Mouse (Mus musculus): Measurements from ENCODE around the gene G530012D18Rik. TPM values are rescaled to one million over a fixed set of nuclear protein-coding genes. Genes with fewer than 3 reads are reported as not detected.
"Not testable (repeated sequence)": the region's sequence is repeated elsewhere in the genome, so short reads cannot be mapped to it uniquely, and the experiment has no call there.

G530012D18Rik gene
- not detected in 2 replicates for polyA plus RNA-seq (2015; fragmentation: Nextera tagmentation; extraction: Ambion mirVana)

DNA sequence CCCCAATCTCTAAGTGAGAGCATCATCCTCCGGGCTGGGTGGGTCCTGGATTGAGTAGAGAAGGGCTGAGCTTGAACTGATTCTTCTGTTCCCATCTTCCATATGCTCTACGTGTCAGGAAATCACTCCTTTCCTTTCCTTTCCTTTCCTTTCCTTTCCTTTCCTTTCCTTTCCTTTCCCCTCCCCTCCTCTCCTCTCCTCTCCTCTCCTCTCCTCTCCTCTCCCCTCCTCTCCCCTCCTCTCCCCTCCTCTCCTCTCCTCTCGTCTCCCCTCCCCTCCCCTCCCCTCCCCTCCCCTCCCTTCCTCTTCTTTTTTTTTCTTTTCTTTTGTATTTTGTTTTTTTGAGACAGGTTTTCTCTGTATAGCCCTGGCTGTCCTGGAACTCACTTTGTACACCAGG lies at the start of gene G530012D18Rik:
G530012D18Rik (plus strand) TSS at position 301 of the 400 bp plus-strand sequence.
- ATAC-seq (ENCODE audit: extremely low read depth, insufficient number of reproducible peaks, low FRiP score, low TSS enrichment); H3K4me3 ChIP-seq; H3K4me1 ChIP-seq; H3K27me3 ChIP-seq (replicated peaks); H3K9me3 ChIP-seq; H3K9ac ChIP-seq; H3K4me2 ChIP-seq; H3K36me3 ChIP-seq; H3K27ac ChIP-seq (replicated peaks): not testable (repeated sequence)
- 62% methylated on average over 2 of the region's 3 CpGs for WGBS

GRCm38 (mm10) chr1:85526401-85526800 lies 49.1 kb upstream of the G530012D18Rik start:
- H3K36me3 ChIP-seq; H3K27ac ChIP-seq (replicated peaks): not testable (repeated sequence)
- WGBS: 41% methylated on average over 3 of the region's 3 CpGs

DNA sequence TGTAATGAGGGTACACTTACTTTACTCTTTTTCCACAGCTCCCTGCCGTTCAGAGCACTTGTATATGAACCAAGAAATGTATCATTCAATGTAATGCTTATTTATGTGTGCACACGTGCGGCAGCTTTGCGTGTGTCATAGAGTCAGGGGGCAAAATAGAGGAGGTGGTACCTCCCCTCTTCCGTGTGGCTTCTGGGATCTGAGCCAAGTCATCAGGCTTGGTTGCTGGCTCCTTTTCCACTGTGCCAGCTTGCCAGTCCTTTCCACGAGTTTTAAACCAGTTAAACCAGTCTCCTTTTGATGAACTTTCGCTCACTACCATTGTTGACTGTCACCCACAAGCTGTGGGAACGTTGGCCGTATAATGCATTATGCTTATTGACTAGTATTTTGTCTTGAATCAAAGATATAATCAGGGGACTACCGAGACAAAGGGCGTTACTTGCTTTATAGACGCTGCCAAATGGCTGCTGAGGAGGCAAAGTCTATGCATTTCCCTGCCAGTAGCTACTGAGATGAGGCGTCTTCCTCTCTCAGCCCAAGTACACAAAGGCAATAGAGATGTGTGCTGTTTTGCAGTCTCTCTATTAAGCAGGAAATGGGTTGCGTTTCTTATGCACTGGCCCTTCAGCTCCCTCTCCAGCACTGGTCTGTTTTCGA lies 46.9 kb upstream of the G530012D18Rik start:
- not testable (repeated sequence) for H3K4me3 ChIP-seq; H3K9me3 ChIP-seq; H3K27me3 ChIP-seq (replicated peaks); H3K4me1 ChIP-seq; H3K36me3 ChIP-seq; ATAC-seq (ENCODE audit: extremely low read depth, insufficient number of reproducible peaks, low FRiP score, low TSS enrichment); H3K9ac ChIP-seq; H3K4me2 ChIP-seq; H3K27ac ChIP-seq (replicated peaks)
- 71% methylated on average over 13 of the region's 15 CpGs for WGBS

More at GRCm38 (mm10) chr1:85526401-85526800, 49.1 kb upstream of the G530012D18Rik start:
- H3K4me2 ChIP-seq; H3K4me1 ChIP-seq; H3K4me3 ChIP-seq; ATAC-seq (ENCODE audit: extremely low read depth, insufficient number of reproducible peaks, low FRiP score, low TSS enrichment); H3K9ac ChIP-seq; H3K9me3 ChIP-seq; H3K27me3 ChIP-seq (replicated peaks): not testable (repeated sequence)

GRCm38 (mm10) chr1:85543818-85544217 lies 31.7 kb upstream of the G530012D18Rik start:
- H3K9ac ChIP-seq; H3K4me2 ChIP-seq; ATAC-seq (ENCODE audit: extremely low read depth, insufficient number of reproducible peaks, low FRiP score, low TSS enrichment); H3K4me1 ChIP-seq; H3K4me3 ChIP-seq; H3K27ac ChIP-seq (replicated peaks); H3K9me3 ChIP-seq; H3K27me3 ChIP-seq (replicated peaks); H3K36me3 ChIP-seq: not testable (repeated sequence)
- 60% methylated on average over 4 of the region's 4 CpGs for WGBS

DNA sequence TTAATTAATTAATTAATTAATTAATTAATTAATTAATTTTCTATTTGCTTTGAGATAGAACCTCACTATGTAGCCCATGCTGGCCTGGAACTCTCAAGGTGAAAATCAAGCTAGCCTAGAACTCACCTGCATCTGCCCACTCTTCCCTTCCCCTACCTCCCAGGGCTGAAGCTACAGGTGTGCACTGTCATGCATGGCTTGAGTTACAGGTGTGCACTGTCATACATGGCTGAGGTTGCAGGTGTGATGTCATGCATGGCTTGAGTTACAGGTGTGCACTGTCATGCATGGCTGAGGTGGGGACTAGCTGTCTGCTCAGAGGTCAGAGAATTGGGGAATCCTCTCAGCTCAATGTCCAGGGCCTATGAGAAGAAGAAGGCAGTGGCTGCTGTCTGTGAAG lies 29.0 kb upstream of the G530012D18Rik start:
- H3K9ac ChIP-seq; H3K4me1 ChIP-seq; H3K36me3 ChIP-seq; H3K9me3 ChIP-seq; H3K4me3 ChIP-seq; H3K4me2 ChIP-seq; H3K27me3 ChIP-seq (replicated peaks); H3K27ac ChIP-seq (replicated peaks); ATAC-seq (ENCODE audit: extremely low read depth, insufficient number of reproducible peaks, low FRiP score, low TSS enrichment): not testable (repeated sequence)

- ATAC-seq (ENCODE audit: extremely low read depth, insufficient number of reproducible peaks, low FRiP score, low TSS enrichment); H3K4me2 ChIP-seq; H3K4me3 ChIP-seq; H3K27me3 ChIP-seq (replicated peaks); H3K9ac ChIP-seq; H3K27ac ChIP-seq (replicated peaks); H3K4me1 ChIP-seq; H3K9me3 ChIP-seq; H3K36me3 ChIP-seq: not testable (repeated sequence)
- 72% methylated on average over 4 of the region's 4 CpGs for WGBS
Measured at GRCm38 (mm10) chr1:85555261-85555660, 20.2 kb upstream of the G530012D18Rik start.

DNA sequence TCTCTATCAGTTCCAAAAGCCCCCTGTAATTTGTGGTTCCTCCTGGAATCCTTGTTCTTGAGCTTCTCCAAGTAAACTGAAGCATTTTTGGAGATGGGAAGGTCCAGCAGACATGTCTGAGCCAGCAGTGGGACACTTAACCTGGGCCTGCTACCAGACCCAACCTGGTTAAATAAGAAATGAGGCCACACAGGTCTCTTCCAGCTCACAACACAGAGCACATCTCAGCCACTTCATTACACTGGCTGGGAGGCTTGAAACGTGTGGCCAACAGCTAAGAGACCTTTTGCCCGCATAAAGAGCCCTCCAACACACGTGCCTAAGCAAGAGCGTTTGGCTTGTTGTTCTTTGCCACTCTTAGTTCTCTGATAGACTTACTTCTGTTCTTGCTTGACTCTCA lies 1.9 kb upstream of the G530012D18Rik start:
- H3K4me2 ChIP-seq; H3K9me3 ChIP-seq; H3K4me3 ChIP-seq; H3K27ac ChIP-seq (replicated peaks); H3K27me3 ChIP-seq (replicated peaks); H3K9ac ChIP-seq; H3K36me3 ChIP-seq; ATAC-seq (ENCODE audit: extremely low read depth, insufficient number of reproducible peaks, low FRiP score, low TSS enrichment); H3K4me1 ChIP-seq: not testable (repeated sequence)
- 56% methylated on average over 4 of the region's 4 CpGs for WGBS

GRCm38 (mm10) chr1:85578372-85579010 lies 3.0 kb downstream of the G530012D18Rik start:
- ATAC-seq (ENCODE audit: extremely low read depth, insufficient number of reproducible peaks, low FRiP score, low TSS enrichment); H3K27me3 ChIP-seq (replicated peaks); H3K4me2 ChIP-seq; H3K4me1 ChIP-seq; H3K9me3 ChIP-seq; H3K27ac ChIP-seq (replicated peaks); H3K36me3 ChIP-seq; H3K9ac ChIP-seq; H3K4me3 ChIP-seq: not testable (repeated sequence)
- 44% methylated on average over 3 of the region's 3 CpGs for WGBS

GRCm38 (mm10) chr1:85579199-85580147 lies 4.0 kb downstream of the G530012D18Rik start:
- not testable (repeated sequence) for H3K27ac ChIP-seq (replicated peaks); H3K4me2 ChIP-seq; H3K4me3 ChIP-seq; H3K27me3 ChIP-seq (replicated peaks); H3K36me3 ChIP-seq; H3K9ac ChIP-seq; ATAC-seq (ENCODE audit: extremely low read depth, insufficient number of reproducible peaks, low FRiP score, low TSS enrichment); H3K9me3 ChIP-seq; H3K4me1 ChIP-seq
- WGBS: 49% methylated on average over 6 of the region's 7 CpGs

DNA sequence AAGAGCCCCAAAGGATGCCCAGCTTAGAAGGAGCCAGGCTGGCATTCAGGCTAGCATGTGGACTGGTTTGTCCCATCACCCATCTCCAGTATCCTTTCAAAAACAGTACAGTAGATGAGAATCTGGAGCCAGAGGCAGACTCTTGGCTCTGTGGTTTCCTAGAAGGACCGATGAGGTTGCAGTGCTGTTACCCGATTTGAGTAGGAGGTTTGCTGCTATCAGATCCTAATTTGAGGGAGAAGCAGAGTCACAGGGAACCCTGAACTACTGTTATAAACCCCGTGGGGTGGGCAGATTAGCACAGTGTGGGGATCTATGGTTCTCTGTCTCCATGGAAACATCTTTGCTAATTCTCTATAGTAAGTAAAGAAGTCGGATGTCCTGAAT lies 4.7 kb downstream of the G530012D18Rik start:
- 59% methylated on average over 3 of the region's 4 CpGs for WGBS
- not testable (repeated sequence) for H3K27me3 ChIP-seq (replicated peaks); H3K36me3 ChIP-seq; H3K4me2 ChIP-seq; ATAC-seq (ENCODE audit: extremely low read depth, insufficient number of reproducible peaks, low FRiP score, low TSS enrichment); H3K4me3 ChIP-seq; H3K4me1 ChIP-seq; H3K9me3 ChIP-seq; H3K9ac ChIP-seq; H3K27ac ChIP-seq (replicated peaks)

DNA sequence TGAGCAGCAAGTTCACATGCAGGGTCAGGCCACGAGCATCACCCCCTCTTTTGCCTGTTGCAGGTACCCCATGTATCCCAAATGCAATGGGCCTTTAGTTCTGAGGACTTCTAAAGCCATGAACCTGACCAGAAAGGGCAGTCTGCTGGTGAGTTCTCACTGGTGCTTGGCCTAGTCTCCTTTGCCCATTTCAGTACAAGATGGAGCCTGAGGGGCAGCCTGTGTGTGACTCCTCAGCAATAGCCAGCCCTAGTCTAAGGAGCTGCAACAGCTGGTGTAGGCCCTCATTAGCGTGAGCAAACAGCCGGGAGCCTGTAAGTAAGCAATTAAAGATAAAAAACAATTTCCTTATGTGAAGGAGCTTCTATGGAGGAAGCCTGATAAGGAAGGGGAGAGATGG lies 5.1 kb downstream of the G530012D18Rik start:
- not testable (repeated sequence) for H3K36me3 ChIP-seq; H3K4me1 ChIP-seq; H3K4me2 ChIP-seq; H3K4me3 ChIP-seq; H3K27me3 ChIP-seq (replicated peaks); H3K9ac ChIP-seq; ATAC-seq (ENCODE audit: extremely low read depth, insufficient number of reproducible peaks, low FRiP score, low TSS enrichment); H3K27ac ChIP-seq (replicated peaks); H3K9me3 ChIP-seq
- WGBS: 60% methylated on average over 3 of the region's 3 CpGs
